Mouse (Mus musculus): ENCODE measurements at regions not wholly inside any gene's neighbourhood (a gene's known extent, or its start where the extent isn't known, plus 50 kb on each side); places are given as distances from the start of the nearest gene placed in this dataset.

GRCm38 (mm10) chr9:41464057-41464685 lies 302.7 kb upstream of the Ubash3b start:
- no peak for TF ChIP-seq CTCF (IDR thresholded peaks at IDR 0.05; ENCODE audit: insufficient read depth, low read depth, low read length)
- TF ChIP-seq POLR2A (IDR thresholded peaks at IDR 0.05; ENCODE audit: insufficient read depth, low read depth, low read length) = no peak
